Mouse (Mus musculus): ENCODE measurements around the gene Dtx2.

- no peak for TF ChIP-seq CTCF (IDR thresholded peaks at IDR 0.05; ENCODE audit: borderline replicate concordance, insufficient read depth, low read depth, low read length)
- no peak for TF ChIP-seq POLR2A (IDR thresholded peaks at IDR 0.05; ENCODE audit: borderline replicate concordance, insufficient read depth, low read length)
Observed at GRCm38 (mm10) chr5:135946621-135947020, 48.0 kb upstream of the Dtx2 start.
